Mouse (Mus musculus): ENCODE measurements around the gene Tmtc2.

GRCm38 (mm10) chr10:105377711-105378110 is 196.5 kb downstream of the Tmtc2 start:
- TF ChIP-seq E2F4 (IDR thresholded peaks at IDR 0.05; ENCODE audit: insufficient read depth): no peak
- TF ChIP-seq USF1 (IDR thresholded peaks at IDR 0.05; ENCODE audit: low read depth): no peak
- no peak for TF ChIP-seq POLR2A (IDR thresholded peaks at IDR 0.05; ENCODE audit: insufficient read length, low read depth)
- TF ChIP-seq MYOD1 (IDR thresholded peaks at IDR 0.05; ENCODE audit: control insufficient read depth in 1 of 3, insufficient read length in 2 of 3, low read depth in 2 of 3): no peak
- no peak for TF ChIP-seq POLR2AphosphoS2 (IDR thresholded peaks at IDR 0.05; ENCODE audit: insufficient read length, low read depth)
- TF ChIP-seq TCF12 (IDR thresholded peaks at IDR 0.05; ENCODE audit: insufficient read depth, poor library complexity, severe bottlenecking): no peak
- TF ChIP-seq CEBPB (IDR thresholded peaks at IDR 0.05; ENCODE audit: insufficient read depth, poor library complexity, severe bottlenecking): no peak
- TF ChIP-seq REST (IDR thresholded peaks at IDR 0.05; ENCODE audit: insufficient read depth, insufficient read length): no peak
- no peak for TF ChIP-seq MAX (IDR thresholded peaks at IDR 0.05; ENCODE audit: low read depth)
- TF ChIP-seq TCF3 (IDR thresholded peaks at IDR 0.05; ENCODE audit: insufficient read length, low read depth): no peak
